Mouse (Mus musculus): ENCODE results near the gene Trim28. TPM values are rescaled to one million over a fixed set of nuclear protein-coding genes. Genes with fewer than 3 reads are reported as not detected.

Gene Trim28
- total and polyA plus RNA-seq, 2 experiments from 2014 or later = 211 to 485 TPM

DNA sequence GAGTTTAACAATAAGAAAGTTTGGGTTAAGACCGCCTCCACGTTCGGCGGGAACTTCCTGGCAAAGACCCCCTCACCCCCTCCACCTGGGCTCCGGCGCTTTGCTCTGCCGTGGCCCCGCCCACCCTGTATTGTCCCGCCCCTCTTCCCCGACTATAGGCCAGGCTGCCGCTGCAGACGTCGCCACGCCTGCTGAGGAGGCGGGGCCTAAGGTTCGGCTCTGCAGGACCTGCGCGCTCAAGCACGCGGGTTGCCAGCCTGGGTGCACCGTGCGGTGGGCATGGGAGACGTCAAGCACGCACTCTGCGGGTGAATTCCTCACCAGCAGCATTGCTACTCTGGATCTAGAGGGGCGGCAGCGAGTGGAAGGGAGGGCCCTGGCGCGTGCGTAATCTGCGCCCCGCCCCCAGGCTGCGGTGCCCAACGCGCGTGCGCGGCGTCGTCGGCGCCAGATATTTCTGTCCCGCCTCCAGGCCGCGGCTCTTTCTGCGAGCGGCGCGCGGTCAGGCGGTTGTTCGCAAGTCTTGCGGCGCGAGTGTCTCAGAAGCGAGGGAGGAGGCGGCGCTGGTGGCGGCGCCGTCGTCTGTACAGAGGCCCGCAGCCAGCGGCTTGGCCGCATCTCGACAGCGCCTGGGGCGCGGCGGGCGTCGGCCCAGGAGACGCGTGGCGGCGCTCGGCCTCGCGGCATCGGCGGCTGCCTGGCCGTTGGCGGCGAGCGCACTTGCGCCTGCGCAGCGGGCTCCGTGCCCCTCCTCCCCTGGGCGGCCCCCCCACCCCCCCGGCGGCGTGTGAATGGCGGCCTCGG is 25.2 kb downstream of the Trim28 start:
- peak; percentile 98 for DNase-seq
- Histone ChIP-seq H3K4me1 (ENCODE audit: insufficient read depth) (peaks cover 11% of the 10 kb centered on the region), H3K4me3 (ENCODE audit: low read depth, low read length) (peak overlapping the region; percentile 89), H3K36me3 (ENCODE audit: insufficient read depth) (peaks cover 31% of the 10 kb centered on the region), H3K9me3 (ENCODE audit: low read length) (no peaks in the 10 kb centered on the region), H3K27ac (ENCODE audit: low read depth, low read length) (peak overlapping the region; percentile 99), H3K4me2 (ENCODE audit: low read depth) (peak overlapping the region; percentile 95), H3K27me3 (ENCODE audit: insufficient read depth, low read length) (no peaks in the 10 kb centered on the region), H3K9ac (peak overlapping the region; percentile 82)
- ATAC-seq = peak; percentile 92
- 3% methylated on average over 92 of the region's 95 CpGs for WGBS
- peak; percentile 50 for TF ChIP-seq CTCF (IDR thresholded peaks at IDR 0.05; ENCODE audit: low read depth)

DNA sequence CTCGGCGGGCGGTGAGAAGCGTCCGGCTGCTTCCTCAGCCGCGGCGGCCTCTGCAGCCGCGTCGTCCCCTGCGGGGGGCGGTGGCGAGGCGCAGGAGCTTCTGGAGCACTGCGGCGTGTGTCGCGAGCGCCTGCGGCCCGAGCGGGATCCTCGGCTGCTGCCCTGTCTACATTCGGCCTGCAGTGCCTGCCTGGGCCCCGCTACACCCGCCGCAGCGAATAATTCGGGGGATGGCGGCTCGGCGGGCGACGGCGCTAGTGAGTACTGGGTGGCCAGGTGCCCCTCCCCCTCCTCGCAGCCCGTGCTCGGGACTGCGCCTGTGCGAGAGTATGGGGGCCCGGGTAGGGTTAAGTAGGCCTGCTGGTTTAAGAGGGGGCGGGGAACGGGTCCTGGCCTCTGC is 25.9 kb downstream of the Trim28 start:
- H3K4me3 ChIP-seq (ENCODE audit: low read depth, low read length) = peak overlapping the region; percentile 89
- H3K27ac ChIP-seq (ENCODE audit: low read depth, low read length) = peak overlapping the region; percentile 99
- H3K27me3 ChIP-seq (ENCODE audit: insufficient read depth, low read length) = no peaks in the 10 kb centered on the region
- ATAC-seq (peak; percentile 55), DNase-seq (peak; percentile 84)
- H3K9me3 ChIP-seq (ENCODE audit: low read length) = no peaks in the 10 kb centered on the region
- 2% methylated on average over 44 of the region's 44 CpGs for WGBS
- TF ChIP-seq CTCF (IDR thresholded peaks at IDR 0.05; ENCODE audit: low read depth) = peak; percentile 56
- H3K4me2 ChIP-seq (ENCODE audit: low read depth) = peak overlapping the region; percentile 95
- peak overlapping the region; percentile 82 for H3K9ac ChIP-seq
- H3K36me3 ChIP-seq (ENCODE audit: insufficient read depth) = peaks cover 38% of the 10 kb centered on the region
- H3K4me1 ChIP-seq (ENCODE audit: insufficient read depth) = peaks cover 11% of the 10 kb centered on the region

DNA sequence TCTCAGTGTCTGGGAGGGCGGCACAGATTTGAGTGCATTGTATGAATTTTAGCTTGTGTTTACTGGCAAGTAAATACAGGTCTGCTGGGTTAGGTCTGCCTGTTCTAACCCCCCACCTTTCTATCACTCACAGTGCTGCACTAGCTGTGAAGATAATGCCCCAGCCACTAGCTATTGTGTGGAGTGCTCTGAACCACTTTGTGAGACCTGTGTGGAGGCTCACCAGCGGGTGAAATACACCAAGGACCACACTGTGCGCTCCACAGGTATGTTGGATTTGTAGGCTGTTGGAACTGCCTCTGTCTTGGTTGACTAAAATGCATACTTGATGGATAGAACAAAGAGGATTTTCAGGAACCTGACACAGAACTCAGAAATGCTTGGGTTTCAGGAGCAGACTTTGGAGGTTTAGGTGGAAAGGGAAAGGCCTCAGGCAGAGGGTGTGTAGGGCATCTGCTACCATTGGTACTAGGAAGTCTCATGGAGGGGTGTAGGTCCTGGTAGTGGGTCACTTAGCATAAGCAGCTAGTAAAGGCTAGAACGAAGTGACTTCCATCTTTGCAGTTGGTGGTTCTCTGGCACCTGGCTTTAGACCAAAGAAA is 26.7 kb downstream of the Trim28 start:
- Histone ChIP-seq H3K27me3 (ENCODE audit: insufficient read depth, low read length) (no peaks in the 10 kb centered on the region), H3K36me3 (ENCODE audit: insufficient read depth) (peaks cover 46% of the 10 kb centered on the region), H3K4me1 (ENCODE audit: insufficient read depth) (peaks cover 11% of the 10 kb centered on the region), H3K9ac (peak overlapping the region; percentile 82), H3K4me3 (ENCODE audit: low read depth, low read length) (peak overlapping the region; percentile 89), H3K27ac (ENCODE audit: low read depth, low read length) (peak overlapping the region; percentile 99), H3K9me3 (ENCODE audit: low read length) (no peaks in the 10 kb centered on the region), H3K4me2 (ENCODE audit: low read depth) (peak overlapping the region; percentile 95)
- TF ChIP-seq CTCF (IDR thresholded peaks at IDR 0.05; ENCODE audit: low read depth) = no peak
- DNase-seq = no peak
- no peak for ATAC-seq
- WGBS = 29% methylated on average over 4 of the region's 4 CpGs

DNA sequence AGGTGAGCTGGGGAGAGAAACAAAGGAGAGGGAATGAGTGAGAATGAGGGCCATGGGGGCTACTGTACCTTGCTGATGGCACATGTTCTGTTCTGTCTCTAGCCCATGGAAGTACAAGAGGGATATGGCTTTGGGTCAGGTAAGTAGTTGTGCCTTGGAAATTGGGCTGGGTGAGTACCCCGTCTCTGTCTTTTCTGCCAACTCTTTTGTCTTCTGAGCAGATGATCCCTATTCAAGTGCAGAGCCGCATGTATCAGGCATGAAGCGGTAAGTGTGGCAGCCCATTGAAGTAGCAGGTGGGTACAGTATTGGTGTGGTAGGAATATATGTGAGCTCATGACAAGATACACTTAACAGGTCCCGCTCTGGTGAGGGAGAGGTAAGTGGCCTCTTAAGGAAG is 30.1 kb downstream of the Trim28 start:
- no peak overlapping the region for H3K27ac ChIP-seq (ENCODE audit: low read depth, low read length)
- no peak for TF ChIP-seq CTCF (IDR thresholded peaks at IDR 0.05; ENCODE audit: low read depth)
- no peaks in the 10 kb centered on the region for H3K9me3 ChIP-seq (ENCODE audit: low read length)
- H3K4me1 ChIP-seq (ENCODE audit: insufficient read depth) = peaks cover 15% of the 10 kb centered on the region
- ATAC-seq = no peak
- WGBS = 89% methylated on average over 4 of the region's 4 CpGs
- no peaks in the 10 kb centered on the region for H3K27me3 ChIP-seq (ENCODE audit: insufficient read depth, low read length)
- peaks cover 71% of the 10 kb centered on the region for H3K36me3 ChIP-seq (ENCODE audit: insufficient read depth)
- no peak for DNase-seq
- no peak overlapping the region for H3K4me2 ChIP-seq (ENCODE audit: low read depth)
- no peak overlapping the region for H3K4me3 ChIP-seq (ENCODE audit: low read depth, low read length)
- H3K9ac ChIP-seq = no peak overlapping the region

DNA sequence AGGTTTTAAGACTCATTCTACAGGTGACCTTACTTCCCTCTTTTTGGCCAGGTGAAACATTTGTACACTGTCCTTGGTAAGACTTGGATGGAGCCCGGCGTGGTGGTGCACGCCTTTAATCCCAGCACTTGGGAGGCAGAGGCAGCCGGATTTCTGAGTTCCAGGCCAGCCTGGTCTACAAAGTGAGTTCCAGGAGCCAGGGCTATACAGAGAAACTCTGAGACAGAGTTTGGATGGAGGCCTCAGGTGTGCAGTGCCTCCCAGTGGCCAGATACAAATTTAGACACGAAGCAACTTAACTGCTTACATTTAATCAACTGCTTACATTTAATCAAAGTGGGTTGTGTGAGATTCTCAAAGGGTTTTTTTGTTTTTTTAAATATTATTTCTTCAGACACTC is 32.2 kb downstream of the Trim28 start:
- no peak for ATAC-seq
- H3K4me3 ChIP-seq (ENCODE audit: low read depth, low read length) = no peak overlapping the region
- peaks cover 83% of the 10 kb centered on the region for H3K36me3 ChIP-seq (ENCODE audit: insufficient read depth)
- WGBS = 67% methylated on average over 5 of the region's 5 CpGs
- peaks cover 10% of the 10 kb centered on the region; the same call in 1 of the 2 replicates for H3K4me1 ChIP-seq (ENCODE audit: insufficient read depth)
- H3K9me3 ChIP-seq (ENCODE audit: low read length) = no peaks in the 10 kb centered on the region
- H3K27ac ChIP-seq (ENCODE audit: low read depth, low read length) = no peak overlapping the region
- TF ChIP-seq CTCF (IDR thresholded peaks at IDR 0.05; ENCODE audit: low read depth) = peak; percentile 57
- H3K27me3 ChIP-seq (ENCODE audit: insufficient read depth, low read length) = no peaks in the 10 kb centered on the region
- no peak overlapping the region for H3K9ac ChIP-seq
- DNase-seq = no peak
- H3K4me2 ChIP-seq (ENCODE audit: low read depth) = no peak overlapping the region

DNA sequence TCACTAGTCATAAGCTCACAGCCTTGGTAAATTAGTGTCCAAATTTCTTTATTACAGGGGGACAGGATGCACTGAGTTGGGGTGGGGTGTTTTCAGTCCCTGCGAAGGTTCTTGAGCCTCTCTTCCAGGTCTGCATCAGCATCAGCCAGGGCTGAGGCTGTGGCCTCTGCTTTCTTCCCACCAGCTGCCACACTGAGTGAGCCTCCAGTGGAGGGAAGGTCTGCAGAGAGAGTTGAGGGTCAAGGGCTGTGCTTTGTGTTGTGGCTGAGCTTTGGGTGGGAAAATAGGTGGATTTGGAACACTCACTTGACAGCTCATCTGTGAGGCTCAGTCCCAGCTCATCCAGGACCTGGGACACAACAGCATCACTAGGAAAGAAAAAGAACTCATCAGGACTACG is 33.1 kb downstream of the Trim28 start:
- Histone ChIP-seq H3K9ac (no peak overlapping the region), H3K9me3 (ENCODE audit: low read length) (no peaks in the 10 kb centered on the region), H3K4me1 (ENCODE audit: insufficient read depth) (peaks cover 17% of the 10 kb centered on the region), H3K4me3 (ENCODE audit: low read depth, low read length) (no peak overlapping the region), H3K27ac (ENCODE audit: low read depth, low read length) (no peak overlapping the region), H3K36me3 (ENCODE audit: insufficient read depth) (peaks cover 79% of the 10 kb centered on the region), H3K27me3 (ENCODE audit: insufficient read depth, low read length) (no peaks in the 10 kb centered on the region), H3K4me2 (ENCODE audit: low read depth) (no peak overlapping the region)
- no peak for TF ChIP-seq CTCF (IDR thresholded peaks at IDR 0.05; ENCODE audit: low read depth)
- 85% methylated on average over 2 of the region's 2 CpGs for WGBS
- ATAC-seq (no peak), DNase-seq (no peak)

DNA sequence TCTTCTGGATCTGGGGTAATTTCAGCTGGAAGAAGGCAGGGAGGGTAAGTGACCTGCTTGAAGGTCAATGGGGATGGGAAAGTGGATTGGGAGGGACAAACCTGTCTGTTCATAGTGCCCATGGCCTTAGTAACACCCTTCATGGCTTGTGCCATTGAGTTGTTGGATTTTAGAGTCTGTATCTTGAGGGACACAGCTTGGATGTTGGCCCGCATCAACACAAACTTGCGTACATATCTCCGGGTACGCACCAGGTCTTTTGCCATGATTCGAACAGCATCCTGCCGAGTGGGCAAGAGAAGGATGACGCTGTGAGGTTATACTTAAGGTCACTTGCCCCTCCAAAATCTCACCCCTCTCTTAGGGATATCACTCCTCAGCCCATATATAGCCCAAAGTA is 33.6 kb downstream of the Trim28 start:
- WGBS = 93% methylated on average over 7 of the region's 7 CpGs
- Histone ChIP-seq H3K36me3 (ENCODE audit: insufficient read depth) (peaks cover 74% of the 10 kb centered on the region), H3K9ac (no peak overlapping the region), H3K9me3 (ENCODE audit: low read length) (no peaks in the 10 kb centered on the region), H3K4me3 (ENCODE audit: low read depth, low read length) (no peak overlapping the region), H3K27ac (ENCODE audit: low read depth, low read length) (no peak overlapping the region), H3K4me2 (ENCODE audit: low read depth) (no peak overlapping the region), H3K27me3 (ENCODE audit: insufficient read depth, low read length) (no peaks in the 10 kb centered on the region), H3K4me1 (ENCODE audit: insufficient read depth) (peaks cover 17% of the 10 kb centered on the region)
- TF ChIP-seq CTCF (IDR thresholded peaks at IDR 0.05; ENCODE audit: low read depth) = no peak
- no peak for DNase-seq
- ATAC-seq = no peak
